Mouse (Mus musculus) limb, embryonic 15.5 days (tissue): Measurements from ENCODE around the gene Gm45837. TPM values are rescaled to one million over a fixed set of nuclear protein-coding genes. Genes with fewer than 3 reads are reported as not detected.

Experiments
- ATAC-seq: fragments of 200-750 bp; cut with Nextera tagmentation; 2 replicates; pipeline ENCODE4 v1.8.0; 2017; ENCODE audit warnings: low read depth, moderate TSS enrichment; ENCODE audit not compliant: insufficient number of reproducible peaks, low FRiP score, low TSS enrichment
- H3K27ac ChIP-seq: fragments of 300-500 bp; sonication (generic); 2 replicates; pipeline ENCODE4 v1.5.1; 2015; ENCODE audit warnings: moderate library complexity, mild to moderate bottlenecking, inconsistent platforms
- H3K27me3 ChIP-seq: fragments of 300-500 bp; sonication (generic); 2 replicates; pipeline ENCODE4 v1.6.1; 2015; ENCODE audit warnings: inconsistent platforms
- H3K36me3 ChIP-seq: fragments of 300-500 bp; sonication (generic); 2 replicates; pipeline ENCODE4 v1.6.1; 2015; ENCODE audit warnings: inconsistent platforms
- H3K4me1 ChIP-seq: fragments of 300-500 bp; sonication (generic); 2 replicates; pipeline ENCODE4 v1.6.1; 2015; ENCODE audit warnings: inconsistent platforms
- H3K4me2 ChIP-seq: fragments of 300-500 bp; sonication (generic); 2 replicates; pipeline ENCODE4 v1.6.1; 2015; ENCODE audit warnings: mild to moderate bottlenecking, inconsistent platforms
- H3K4me3 ChIP-seq: fragments of 300-500 bp; sonication (generic); 2 replicates; pipeline ENCODE4 v1.5.1; 2015; ENCODE audit warnings: mild to moderate bottlenecking, inconsistent platforms
- H3K9ac ChIP-seq: fragments of 300-500 bp; sonication (generic); 2 replicates; pipeline ENCODE4 v1.6.1; 2015; ENCODE audit warnings: inconsistent platforms
- H3K9me3 ChIP-seq: fragments of 300-500 bp; sonication (generic); 2 replicates; pipeline ENCODE4 v1.6.1; 2016; ENCODE audit warnings: inconsistent platforms
- WGBS: fragments of 180-500 bp; shearing (Covaris S2); methylation state at CpG from one replicate; pipeline ENCODE4 v1.1.7; 2015; 5-methylcytosine and 5-hydroxymethylcytosine counted together
- polyA plus RNA-seq: library from polyadenylated mRNA; unstranded; fragments of >200 nt; fragmentation: Nextera tagmentation; extraction: Ambion mirVana; gene quantifications from 2 replicates; pipeline ENCODE4 v1.2.1, GENCODE M21; 2015

The Gm45837 gene
- polyA plus RNA-seq, 1 experiment from 2014 or later = 3.6 TPM

DNA sequence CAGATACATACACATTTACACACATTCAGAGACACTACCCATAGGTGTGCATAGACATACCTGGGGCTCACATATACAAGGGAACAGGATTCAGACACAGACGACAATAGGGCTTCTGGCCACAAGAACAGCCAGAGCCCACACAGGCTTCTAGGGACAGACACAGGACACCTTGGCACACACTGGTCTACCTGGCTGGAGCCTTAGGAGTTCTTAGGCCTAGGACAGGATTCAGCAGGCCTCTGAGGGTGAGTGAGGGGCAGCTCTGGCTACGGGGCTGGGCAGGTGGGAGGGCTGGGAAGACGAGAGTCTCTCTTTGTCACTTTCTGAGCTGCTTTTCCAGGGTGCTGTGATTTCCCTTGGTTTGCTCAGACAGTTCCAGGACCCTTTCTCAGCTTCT lies 32.4 kb upstream of the Gm45837 start:
- Histone ChIP-seq H3K4me2 (peak overlapping the region; percentile 30; the same call in 1 of the 2 replicates), H3K36me3 (no peaks in the 10 kb centered on the region), H3K9me3 (no peaks in the 10 kb centered on the region), H3K27ac (peak overlapping the region; percentile 57), H3K4me1 (peaks cover 21% of the 10 kb centered on the region), H3K4me3 (peak overlapping the region; percentile 21), H3K9ac (no peak overlapping the region), H3K27me3 (no peaks in the 10 kb centered on the region)
- 55% methylated on average over 3 of the region's 3 CpGs for WGBS
- ATAC-seq = no peak

GRCm38 (mm10) chr7:101378796-101379465 lies 31.8 kb upstream of the Gm45837 start:
- no peaks in the 10 kb centered on the region for H3K36me3 ChIP-seq
- peak overlapping the region; percentile 30; the same call in 1 of the 2 replicates for H3K4me2 ChIP-seq
- no peaks in the 10 kb centered on the region for H3K9me3 ChIP-seq
- peak overlapping the region; percentile 57; the same call in 1 of the 2 replicates for H3K27ac ChIP-seq
- no peak overlapping the region for H3K9ac ChIP-seq
- peaks cover 21% of the 10 kb centered on the region for H3K4me1 ChIP-seq
- no peaks in the 10 kb centered on the region for H3K27me3 ChIP-seq
- no peak overlapping the region for H3K4me3 ChIP-seq
- ATAC-seq = no peak
- WGBS = 48% methylated on average over 5 of the region's 5 CpGs

- H3K4me1 ChIP-seq = peaks cover 25% of the 10 kb centered on the region
- no peak for ATAC-seq
- no peaks in the 10 kb centered on the region for H3K9me3 ChIP-seq
- H3K4me3 ChIP-seq = no peak overlapping the region
- H3K27me3 ChIP-seq = no peaks in the 10 kb centered on the region
- WGBS = 73% methylated on average over 2 of the region's 2 CpGs
- no peak overlapping the region for H3K9ac ChIP-seq
- no peak overlapping the region for H3K4me2 ChIP-seq
- H3K36me3 ChIP-seq = no peaks in the 10 kb centered on the region
- 0 out of 2 replicates have a peak overlapping the region, but pooled peaks have one; percentile 6 for H3K27ac ChIP-seq
Measured at GRCm38 (mm10) chr7:101379732-101380131, 31.0 kb upstream of the Gm45837 start.

- Histone ChIP-seq H3K4me1 (peaks cover 38% of the 10 kb centered on the region), H3K4me3 (no peak overlapping the region), H3K27me3 (no peaks in the 10 kb centered on the region), H3K9me3 (no peaks in the 10 kb centered on the region), H3K27ac (no peak overlapping the region), H3K9ac (no peak overlapping the region), H3K4me2 (no peak overlapping the region), H3K36me3 (no peaks in the 10 kb centered on the region)
- no peak for ATAC-seq
- WGBS = 69% methylated on average over 6 of the region's 6 CpGs
Measured at GRCm38 (mm10) chr7:101381512-101381911, 29.2 kb upstream of the Gm45837 start.

- WGBS = 64% methylated on average over 8 of the region's 8 CpGs
- Histone ChIP-seq H3K9ac (no peak overlapping the region), H3K4me1 (peaks cover 33% of the 10 kb centered on the region), H3K27me3 (no peaks in the 10 kb centered on the region), H3K36me3 (no peaks in the 10 kb centered on the region), H3K27ac (no peak overlapping the region), H3K4me3 (no peak overlapping the region), H3K4me2 (no peak overlapping the region), H3K9me3 (no peaks in the 10 kb centered on the region)
- no peak for ATAC-seq
Measured at GRCm38 (mm10) chr7:101382378-101382777, 28.3 kb upstream of the Gm45837 start.

- Histone ChIP-seq H3K9ac (no peak overlapping the region), H3K27me3 (no peaks in the 10 kb centered on the region), H3K4me1 (peaks cover 23% of the 10 kb centered on the region), H3K4me3 (no peak overlapping the region), H3K36me3 (0 out of 2 replicates have a peak, but pooled peaks cover 6% of the 10 kb centered on the region), H3K27ac (no peak overlapping the region), H3K4me2 (no peak overlapping the region), H3K9me3 (no peaks in the 10 kb centered on the region)
- WGBS = 75% methylated on average over 3 of the region's 3 CpGs
- ATAC-seq = no peak
Measured at GRCm38 (mm10) chr7:101383756-101384155, 26.9 kb upstream of the Gm45837 start.

DNA sequence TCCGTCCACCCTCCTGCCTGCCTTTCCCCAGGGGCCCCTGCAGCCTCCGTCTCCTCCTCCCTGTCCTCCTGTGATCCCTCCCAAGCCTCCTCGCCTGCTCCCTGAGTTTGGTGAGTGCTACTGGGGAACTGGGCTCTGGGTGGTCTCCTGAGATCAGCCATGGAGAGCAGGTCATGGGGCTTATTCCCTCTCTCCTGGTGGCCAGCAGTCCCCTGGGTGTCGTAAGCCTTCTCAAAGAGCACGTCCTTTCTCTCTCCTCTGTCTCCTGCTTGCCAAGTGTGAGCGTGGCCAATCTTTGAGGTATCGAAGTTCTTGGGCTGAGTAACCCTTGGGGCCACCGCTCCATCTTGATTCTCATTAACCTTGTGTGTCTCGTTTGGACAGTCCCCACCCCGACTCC lies 25.8 kb upstream of the Gm45837 start:
- no peaks in the 10 kb centered on the region for H3K9me3 ChIP-seq
- peaks cover 10% of the 10 kb centered on the region; the same call in 1 of the 2 replicates for H3K36me3 ChIP-seq
- no peaks in the 10 kb centered on the region for H3K27me3 ChIP-seq
- H3K4me1 ChIP-seq = peaks cover 17% of the 10 kb centered on the region
- 62% methylated on average over 10 of the region's 10 CpGs for WGBS
- no peak overlapping the region for H3K4me2 ChIP-seq
- no peak overlapping the region for H3K9ac ChIP-seq
- ATAC-seq = no peak
- H3K27ac ChIP-seq = no peak overlapping the region
- no peak overlapping the region for H3K4me3 ChIP-seq

DNA sequence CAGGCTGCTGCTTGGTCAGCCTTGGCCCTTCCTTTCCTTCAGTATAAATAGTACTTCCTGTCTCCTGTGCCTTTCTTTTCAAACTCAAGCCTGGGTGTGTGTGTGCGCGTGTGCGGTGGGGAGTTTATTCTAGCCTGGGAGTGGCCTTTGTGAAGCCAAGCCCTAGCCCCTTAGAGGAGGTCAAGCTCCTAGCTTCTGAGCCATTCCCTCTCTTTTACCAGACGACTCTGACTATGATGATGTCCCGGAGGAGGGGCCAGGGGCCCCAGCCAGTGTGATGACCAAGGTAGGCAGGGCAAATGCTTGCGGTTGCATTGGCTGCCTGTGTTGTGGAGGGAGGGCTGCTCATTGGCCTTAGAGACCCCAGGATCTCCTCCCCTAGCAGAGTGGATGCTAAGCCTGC lies 25.4 kb upstream of the Gm45837 start:
- Histone ChIP-seq H3K9me3 (no peaks in the 10 kb centered on the region), H3K9ac (no peak overlapping the region), H3K27ac (no peak overlapping the region), H3K4me2 (no peak overlapping the region), H3K4me3 (no peak overlapping the region), H3K4me1 (peaks cover 17% of the 10 kb centered on the region), H3K36me3 (peaks cover 12% of the 10 kb centered on the region; the same call in 1 of the 2 replicates), H3K27me3 (no peaks in the 10 kb centered on the region)
- 54% methylated on average over 6 of the region's 6 CpGs for WGBS
- ATAC-seq = no peak

GRCm38 (mm10) chr7:101385866-101386452 lies 24.7 kb upstream of the Gm45837 start:
- Histone ChIP-seq H3K9me3 (no peaks in the 10 kb centered on the region), H3K4me2 (no peak overlapping the region), H3K4me1 (peaks cover 17% of the 10 kb centered on the region), H3K9ac (no peak overlapping the region), H3K27me3 (no peaks in the 10 kb centered on the region), H3K36me3 (peaks cover 12% of the 10 kb centered on the region; the same call in 1 of the 2 replicates), H3K4me3 (no peak overlapping the region), H3K27ac (no peak overlapping the region)
- no peak for ATAC-seq
- WGBS = 60% methylated on average over 8 of the region's 10 CpGs

- no peak for ATAC-seq
- no peaks in the 10 kb centered on the region for H3K27me3 ChIP-seq
- H3K9ac ChIP-seq = no peak overlapping the region
- H3K4me1 ChIP-seq = peaks cover 46% of the 10 kb centered on the region
- no peak overlapping the region for H3K4me2 ChIP-seq
- peaks cover 12% of the 10 kb centered on the region; the same call in 1 of the 2 replicates for H3K36me3 ChIP-seq
- H3K4me3 ChIP-seq = no peak overlapping the region
- H3K27ac ChIP-seq = no peak overlapping the region
- 83% methylated on average over 6 of the region's 6 CpGs for WGBS
- no peaks in the 10 kb centered on the region for H3K9me3 ChIP-seq
Measured at GRCm38 (mm10) chr7:101389256-101389655, 21.4 kb upstream of the Gm45837 start.

GRCm38 (mm10) chr7:101391909-101392479 lies 18.7 kb upstream of the Gm45837 start:
- 49% methylated on average over 4 of the region's 4 CpGs for WGBS
- ATAC-seq = no peak
- Histone ChIP-seq H3K4me2 (no peak overlapping the region), H3K27ac (peak overlapping the region; percentile 96), H3K9me3 (no peaks in the 10 kb centered on the region), H3K27me3 (no peaks in the 10 kb centered on the region), H3K36me3 (peaks cover 18% of the 10 kb centered on the region), H3K4me1 (peaks cover 46% of the 10 kb centered on the region), H3K9ac (no peak overlapping the region), H3K4me3 (no peak overlapping the region)

- Histone ChIP-seq H3K9me3 (no peaks in the 10 kb centered on the region), H3K4me3 (no peak overlapping the region), H3K4me1 (peaks cover 46% of the 10 kb centered on the region), H3K36me3 (peaks cover 24% of the 10 kb centered on the region), H3K27ac (peak overlapping the region; percentile 96), H3K27me3 (no peaks in the 10 kb centered on the region), H3K4me2 (peak overlapping the region; percentile 44; the same call in 1 of the 2 replicates), H3K9ac (no peak overlapping the region; the same call in 1 of the 2 replicates)
- no peak for ATAC-seq
- WGBS = 36% methylated on average over 4 of the region's 4 CpGs
Measured at GRCm38 (mm10) chr7:101393015-101393414, 17.7 kb upstream of the Gm45837 start.
